Comparison of ENCODE assay signal across 8 mouse cellular contexts in genomic region chr4:132464255-132464613, GRCm38 (mm10). TPM values are rescaled to one million over a fixed set of nuclear protein-coding genes. Genes with fewer than 3 reads are reported as not detected.
A peak's percentile ranks its signal among the peaks of the same experiment; 100 is the strongest.
DNase-seq lines count a peak whose midpoint lies in the region; ATAC-seq and TF ChIP-seq lines count a peak whose summit lies in the region.

No protein-coding gene starts in this region.

- ATAC-seq in kidney, embryonic 16.5 days (ENCODE audit: low FRiP score, low TSS enrichment): no peak; the same call in 1 of the 2 replicates
- no peak for ATAC-seq in hindbrain, embryonic 14.5 days (ENCODE audit: low FRiP score)
- ATAC-seq in midbrain, embryonic 16.5 days: 0 out of 2 replicates have a peak, but pooled peaks have one; percentile 23

- peak overlapping the region; percentile 67 for H3K4me3 ChIP-seq in kidney, embryonic 16.5 days (ENCODE audit: low read length)
- H3K4me3 ChIP-seq in bone marrow, adult 2 months (replicated peaks; ENCODE audit: control insufficient read depth, low read depth, low read length): peak overlapping the region; percentile 98
- peak overlapping the region; percentile 72 for H3K4me3 ChIP-seq in hindbrain, embryonic 14.5 days (replicated peaks; ENCODE audit: low read length)
- H3K4me3 ChIP-seq in midbrain, embryonic 16.5 days (ENCODE audit: low read depth, low read length): peak overlapping the region; percentile 80

- peaks cover 16% of the 10 kb centered on the region for H3K36me3 ChIP-seq in kidney, embryonic 16.5 days (ENCODE audit: insufficient read depth, low read length)
- H3K36me3 ChIP-seq in hindbrain, embryonic 14.5 days (replicated peaks; ENCODE audit: control insufficient read depth, insufficient read depth): peaks cover 19% of the 10 kb centered on the region
- H3K36me3 ChIP-seq in midbrain, embryonic 16.5 days (ENCODE audit: control insufficient read depth, insufficient read depth, low read length): peaks cover 13% of the 10 kb centered on the region

- H3K27me3 ChIP-seq in kidney, embryonic 16.5 days (ENCODE audit: insufficient read depth, low read length): no peaks in the 10 kb centered on the region
- H3K27me3 ChIP-seq in hindbrain, embryonic 14.5 days (ENCODE audit: control insufficient read depth, insufficient read depth, low read length): no peaks in the 10 kb centered on the region
- no peaks in the 10 kb centered on the region for H3K27me3 ChIP-seq in midbrain, embryonic 16.5 days (ENCODE audit: control insufficient read depth, insufficient read depth, low read depth, low read length)

- TF ChIP-seq CTCF in bone marrow, adult 2 months (IDR thresholded peaks at IDR 0.05; ENCODE audit: control insufficient read depth, insufficient read depth, low read length): no peak

- 2% methylated on average over 5 of the region's 5 CpGs for WGBS in kidney, embryonic 16.5 days
- WGBS in bone marrow, adult 2 months: 0% methylated on average over 5 of the region's 5 CpGs
- WGBS in hindbrain, embryonic 14.5 days: under 1% methylated on average over 5 of the region's 5 CpGs
- WGBS in midbrain, embryonic 16.5 days: 2% methylated on average over 5 of the region's 5 CpGs

- DNase-seq in kidney, postnatal 10 days: no peak
- DNase-seq in hindbrain, embryonic 14.5 days (ENCODE audit: low spot score): no peak
- no peak for DNase-seq in adrenal gland, postnatal 14 days
- no peak for DNase-seq in left cerebral cortex, adult 18-20 months (ENCODE audit: low spot score in 2 of 2)
- DNase-seq in T-cell, adult 2 months (ENCODE audit: low spot score): no peak

- H3K4me2 ChIP-seq in kidney, embryonic 16.5 days (replicated peaks; ENCODE audit: low read depth, low read length): peak overlapping the region; percentile 82
- peak overlapping the region; percentile 72 for H3K4me2 ChIP-seq in hindbrain, embryonic 14.5 days (replicated peaks)
- H3K4me2 ChIP-seq in midbrain, embryonic 16.5 days (ENCODE audit: low read length): peak overlapping the region; percentile 93

- no peaks in the 10 kb centered on the region for H3K9me3 ChIP-seq in kidney, embryonic 16.5 days (ENCODE audit: low read length)
- H3K9me3 ChIP-seq in hindbrain, embryonic 14.5 days (ENCODE audit: control insufficient read depth, low read length): no peaks in the 10 kb centered on the region
- no peaks in the 10 kb centered on the region for H3K9me3 ChIP-seq in midbrain, embryonic 16.5 days (replicated peaks; ENCODE audit: control insufficient read depth, low read length, poor library complexity, severe bottlenecking)

- H3K9ac ChIP-seq in kidney, embryonic 16.5 days (replicated peaks; ENCODE audit: low read length): peak overlapping the region; percentile 82
- peak overlapping the region; percentile 76 for H3K9ac ChIP-seq in hindbrain, embryonic 14.5 days
- peak overlapping the region; percentile 78; the same call in 1 of the 2 replicates for H3K9ac ChIP-seq in midbrain, embryonic 16.5 days (ENCODE audit: low read depth, low read length)

- peaks cover 23% of the 10 kb centered on the region for H3K4me1 ChIP-seq in kidney, embryonic 16.5 days (ENCODE audit: insufficient read depth, low read length)
- no peaks in the 10 kb centered on the region for H3K4me1 ChIP-seq in bone marrow, adult 2 months (ENCODE audit: control insufficient read depth, insufficient read depth, low read length)
- H3K4me1 ChIP-seq in hindbrain, embryonic 14.5 days (replicated peaks; ENCODE audit: control insufficient read depth, insufficient read depth, low read length): peaks cover 12% of the 10 kb centered on the region
- H3K4me1 ChIP-seq in midbrain, embryonic 16.5 days (ENCODE audit: control insufficient read depth, insufficient read depth, low read length): peaks cover 25% of the 10 kb centered on the region

- TF ChIP-seq POLR2A in bone marrow, adult 2 months (IDR thresholded peaks at IDR 0.05; ENCODE audit: borderline replicate concordance, control insufficient read depth, low read depth, low read length): no peak

- H3K27ac ChIP-seq in kidney, embryonic 16.5 days (ENCODE audit: low read length): peak overlapping the region; percentile 66; the same call in 1 of the 2 replicates
- no peak overlapping the region for H3K27ac ChIP-seq in bone marrow, adult 2 months (ENCODE audit: control insufficient read depth, insufficient read depth, low read depth, low read length, poor library complexity)
- no peak overlapping the region for H3K27ac ChIP-seq in hindbrain, embryonic 14.5 days
- 0 out of 2 replicates have a peak overlapping the region, but pooled peaks have one; percentile 25 for H3K27ac ChIP-seq in midbrain, embryonic 16.5 days (ENCODE audit: low read length)

RNA-seq across cellular contexts. Expression of gene Med18, which starts 0.5 kb away (rescaled TPM):
- 21.0 and 22.2 TPM in 2 replicates for polyA plus RNA-seq in kidney, embryonic 16.5 days (2015; fragmentation: Nextera tagmentation; extraction: Ambion mirVana)
- polyA plus RNA-seq in bone marrow, adult 2 months (2011; ENCODE audit: insufficient read depth, insufficient read length, low replicate concordance, missing spikeins): 9.5 and 19.3 TPM in 2 replicates
- polyA plus RNA-seq in hindbrain, embryonic 14.5 days (2014; fragmentation: Nextera tagmentation; extraction: Ambion mirVana): 8.5 and 10.7 TPM in 2 replicates
- polyA plus RNA-seq in midbrain, embryonic 16.5 days (2015; fragmentation: Nextera tagmentation; extraction: Ambion mirVana): 16.9 and 17.9 TPM in 2 replicates
- total RNA-seq in adrenal gland, postnatal 14 days (2021): 7.8 and 10.7 TPM in 2 replicates
- total RNA-seq in left cerebral cortex, adult 18-20 months (2021): 10 to 100 TPM in 1 of 2 experiments, 1 to 10 TPM in 1; 9.7 to 10.7 TPM

RNA-seq across cellular contexts. Expression of gene Phactr4, which starts 41.9 kb away (rescaled TPM):
- polyA plus RNA-seq in kidney, embryonic 16.5 days (2015; fragmentation: Nextera tagmentation; extraction: Ambion mirVana): 23.7 and 32.8 TPM in 2 replicates
- 10.9 and 21.5 TPM in 2 replicates for polyA plus RNA-seq in bone marrow, adult 2 months (2011; ENCODE audit: insufficient read depth, insufficient read length, low replicate concordance, missing spikeins)
- polyA plus RNA-seq in hindbrain, embryonic 14.5 days (2014; fragmentation: Nextera tagmentation; extraction: Ambion mirVana): 8.1 and 9.2 TPM in 2 replicates
- polyA plus RNA-seq in midbrain, embryonic 16.5 days (2015; fragmentation: Nextera tagmentation; extraction: Ambion mirVana): 7.1 and 8.3 TPM in 2 replicates
- 40.3 and 46.2 TPM in 2 replicates for total RNA-seq in adrenal gland, postnatal 14 days (2021)
- 10 to 100 TPM; 10.3 to 11.8 TPM for total RNA-seq in left cerebral cortex, adult 18-20 months (2021)

RNA-seq across cellular contexts. Expression of gene Sesn2, which starts 46.1 kb away (rescaled TPM):
- 20.4 and 21.2 TPM in 2 replicates for polyA plus RNA-seq in kidney, embryonic 16.5 days (2015; fragmentation: Nextera tagmentation; extraction: Ambion mirVana)
- polyA plus RNA-seq in bone marrow, adult 2 months (2011; ENCODE audit: insufficient read depth, insufficient read length, low replicate concordance, missing spikeins): 5.4 and 20.0 TPM in 2 replicates
- 6.7 and 7.1 TPM in 2 replicates for polyA plus RNA-seq in hindbrain, embryonic 14.5 days (2014; fragmentation: Nextera tagmentation; extraction: Ambion mirVana)
- 9.2 and 10.0 TPM in 2 replicates for polyA plus RNA-seq in midbrain, embryonic 16.5 days (2015; fragmentation: Nextera tagmentation; extraction: Ambion mirVana)
- total RNA-seq in adrenal gland, postnatal 14 days (2021): 17.8 and 19.8 TPM in 2 replicates
- total RNA-seq in left cerebral cortex, adult 18-20 months (2021): 10 to 100 TPM; 10.6 to 11.4 TPM

Comparison
In these comparisons a context has a peak if more than half of its experiments do, and no peak if none do; other contexts are left out.
1. H3K27ac ChIP-seq: peak in kidney, embryonic 16.5 days (single experiment) and midbrain, embryonic 16.5 days (single experiment); none in bone marrow, adult 2 months (single experiment) and hindbrain, embryonic 14.5 days (single experiment).
2. Peak in every context shown above with its lines, with median percentiles within 50 percentile points of each other: H3K4me2 ChIP-seq, H3K4me3 ChIP-seq and H3K9ac ChIP-seq.